Mouse (Mus musculus) kidney, adult 8-10 months (tissue): ENCODE results near the gene Prr18.

Source experiments
- DNase-seq, 2 experiments: peaks; one replicate each; pipeline ENCODE4 v3.0.0; 2022

Prr18 gene

DNA sequence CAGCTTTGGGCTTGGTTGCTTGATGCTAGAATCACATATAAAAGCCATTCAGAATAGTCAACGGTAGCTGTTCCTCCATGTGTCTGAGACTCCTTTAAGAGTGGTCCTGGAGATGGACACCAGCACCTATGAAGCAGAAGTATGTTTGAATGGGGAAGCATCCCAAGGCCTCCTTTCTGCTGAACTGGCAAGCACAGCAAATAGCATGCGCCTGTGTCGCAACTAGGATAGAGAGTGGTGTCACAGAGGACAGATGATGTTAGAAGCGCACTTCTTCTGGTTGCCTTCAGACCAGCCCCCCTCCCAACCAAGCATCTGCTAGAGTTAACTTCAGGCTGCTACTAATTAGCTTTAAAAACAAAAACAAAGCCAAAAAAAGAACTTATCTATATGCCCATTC is 53.2 kb downstream of the Prr18 start:
- DNase-seq, result no peak
